Mouse (Mus musculus): Measurements from ENCODE around the gene Dnase1l1. TPM values are rescaled to one million over a fixed set of nuclear protein-coding genes. Genes with fewer than 3 reads are reported as not detected.

Dnase1l1 gene
- total RNA-seq, 2 experiments from 2014 or later, result 2.7 to 3.2 TPM

Small RNA genes lying within 50 kb of the gene (microRNA-seq; reads per million reads assigned to microRNA genes)
- gene Mir7091, result not detected
- not detected for gene Mir7092

Other genes starting within 250 kb of the Dnase1l1 start
- not detected for gene Opn1mw, start 154.9 kb downstream of the Dnase1l1 start, total RNA-seq (2021)
- gene Mecp2, start 147.0 kb downstream of the Dnase1l1 start, total RNA-seq (2021), result 10 to 100 TPM; 77.1 to 78.0 TPM
- not detected for gene Tex28, start 114.5 kb downstream of the Dnase1l1 start, total RNA-seq (2021)
- gene Tktl1, start 105.1 kb downstream of the Dnase1l1 start, total RNA-seq (2021), result not detected
- gene Flna, start 32.5 kb downstream of the Dnase1l1 start, total RNA-seq (2021), result 100 to 1,000 TPM; 199 to 211 TPM
- 10 to 100 TPM; 43.9 to 44.4 TPM for gene Emd, start 27.6 kb downstream of the Dnase1l1 start, total RNA-seq (2021)
- gene Rpl10, start 11.5 kb downstream of the Dnase1l1 start, total RNA-seq (2021), result 100 to 1,000 TPM; 150 to 215 TPM
- 10 to 100 TPM; 56.1 to 56.3 TPM for gene Taz, start 425 bp downstream of the Dnase1l1 start, total RNA-seq (2021)
- 100 to 1,000 TPM; 324 to 341 TPM for gene Atp6ap1, start 14.8 kb upstream of the Dnase1l1 start, total RNA-seq (2021)
- 100 to 1,000 TPM; 705 to 729 TPM for gene Gdi1, start 22.7 kb upstream of the Dnase1l1 start, total RNA-seq (2021)
- 10 to 100 TPM; 37.6 to 44.6 TPM for gene Fam50a, start 30.7 kb upstream of the Dnase1l1 start, total RNA-seq (2021)
- 10 to 100 TPM; 65.7 to 74.2 TPM for gene Plxna3, start 46.7 kb upstream of the Dnase1l1 start, total RNA-seq (2021)
- 10 to 100 TPM; 31.9 to 35.9 TPM for gene Lage3, start 71.3 kb upstream of the Dnase1l1 start, total RNA-seq (2021)
- gene Ubl4a, start 90.9 kb upstream of the Dnase1l1 start, total RNA-seq (2021), result 10 to 100 TPM; 58.7 to 59.2 TPM
- 1 to 10 TPM; 2.0 to 2.4 TPM for gene Slc10a3, start 91.0 kb upstream of the Dnase1l1 start, total RNA-seq (2021)
- 10 to 100 TPM; 16.4 to 24.1 TPM for gene Fam3a, start 110.9 kb upstream of the Dnase1l1 start, total RNA-seq (2021)
- 10 to 100 TPM; 42.9 to 45.7 TPM for gene Ikbkg, start 111.0 kb upstream of the Dnase1l1 start, total RNA-seq (2021)
- gene G6pdx, start 146.9 kb upstream of the Dnase1l1 start, total RNA-seq (2021), result 10 to 100 TPM; 29.8 to 33.3 TPM
- not detected for gene Gm6880, start 199.1 kb upstream of the Dnase1l1 start, total RNA-seq (2021)

Data from left cerebral cortex, postnatal 10 days (tissue).